Mouse (Mus musculus) embryonic facial prominence, embryonic 12.5 days (tissue): ENCODE measurements around the gene Plekha4. TPM values are rescaled to one million over a fixed set of nuclear protein-coding genes. Genes with fewer than 3 reads are reported as not detected.

Experiments
- ATAC-seq: fragments of 200-750 bp; cut with Nextera tagmentation; 2 replicates; pipeline ENCODE4 v1.8.0; 2017; ENCODE audit not compliant: insufficient number of reproducible peaks, insufficient read depth, low FRiP score, low TSS enrichment
- H3K27ac ChIP-seq: fragments of 300-500 bp; sonication (generic); 2 replicates; pipeline ENCODE4 v1.5.1; 2016; ENCODE audit warnings: mild to moderate bottlenecking
- H3K27me3 ChIP-seq: fragments of 300-500 bp; sonication (generic); 2 replicates; pipeline ENCODE4 v1.6.1; 2016; ENCODE audit warnings: mild to moderate bottlenecking, moderate library complexity
- H3K36me3 ChIP-seq: fragments of 300-500 bp; sonication (generic); 2 replicates; pipeline ENCODE4 v1.6.1; 2016; ENCODE audit warnings: mild to moderate bottlenecking
- H3K4me1 ChIP-seq: fragments of 300-500 bp; sonication (generic); 2 replicates; pipeline ENCODE4 v1.6.1; 2016
- H3K4me2 ChIP-seq: fragments of 300-500 bp; sonication (generic); replicated peaks from 2 replicates; pipeline ENCODE4 v1.6.1; 2016; ENCODE audit warnings: mild to moderate bottlenecking, moderate library complexity
- H3K4me3 ChIP-seq: fragments of 300-500 bp; sonication (generic); 2 replicates; pipeline ENCODE4 v1.5.1; 2016; ENCODE audit warnings: mild to moderate bottlenecking
- H3K9ac ChIP-seq: fragments of 300-500 bp; sonication (generic); 2 replicates; pipeline ENCODE4 v1.6.1; 2016; ENCODE audit warnings: mild to moderate bottlenecking, moderate library complexity
- H3K9me3 ChIP-seq: fragments of 300-500 bp; sonication (generic); 2 replicates; pipeline ENCODE4 v1.6.1; 2016; ENCODE audit warnings: mild to moderate bottlenecking, moderate library complexity
- WGBS: fragments of 180-500 bp; shearing (Covaris S2); methylation state at CpG from one replicate; pipeline ENCODE4 v1.1.7; 2016; 5-methylcytosine and 5-hydroxymethylcytosine counted together
- polyA plus RNA-seq: library from polyadenylated mRNA; unstranded; fragments of >200 nt; fragmentation: Nextera tagmentation; extraction: Ambion mirVana; gene quantifications from 2 replicates; pipeline ENCODE4 v1.2.1, GENCODE M21; 2016

The Plekha4 gene
- polyA plus RNA-seq, 1 experiment from 2014 or later, result 3.0 TPM

- no peaks in the 10 kb centered on the region for H3K27me3 ChIP-seq
- H3K4me3 ChIP-seq, result no peak overlapping the region
- peaks cover 12% of the 10 kb centered on the region for H3K4me1 ChIP-seq
- no peak overlapping the region for H3K9ac ChIP-seq
- no peaks in the 10 kb centered on the region for H3K9me3 ChIP-seq
- H3K4me2 ChIP-seq, result no peak overlapping the region
- no peak overlapping the region for H3K27ac ChIP-seq
- no peak for ATAC-seq
- WGBS, result 83% methylated on average over 15 of the region's 15 CpGs
- H3K36me3 ChIP-seq, result peaks cover 24% of the 10 kb centered on the region
Observed at GRCm38 (mm10) chr7:45574472-45575379, 48.6 kb downstream of the Plekha4 start.

GRCm38 (mm10) chr7:45585923-45586322 is 59.8 kb downstream of the Plekha4 start:
- no peak for ATAC-seq
- Histone ChIP-seq H3K36me3 (peaks cover 23% of the 10 kb centered on the region), H3K4me2 (no peak overlapping the region), H3K27me3 (no peaks in the 10 kb centered on the region), H3K9ac (no peak overlapping the region), H3K4me3 (no peak overlapping the region), H3K27ac (no peak overlapping the region), H3K9me3 (no peaks in the 10 kb centered on the region), H3K4me1 (no peaks in the 10 kb centered on the region)
- 91% methylated on average over 6 of the region's 6 CpGs for WGBS

DNA sequence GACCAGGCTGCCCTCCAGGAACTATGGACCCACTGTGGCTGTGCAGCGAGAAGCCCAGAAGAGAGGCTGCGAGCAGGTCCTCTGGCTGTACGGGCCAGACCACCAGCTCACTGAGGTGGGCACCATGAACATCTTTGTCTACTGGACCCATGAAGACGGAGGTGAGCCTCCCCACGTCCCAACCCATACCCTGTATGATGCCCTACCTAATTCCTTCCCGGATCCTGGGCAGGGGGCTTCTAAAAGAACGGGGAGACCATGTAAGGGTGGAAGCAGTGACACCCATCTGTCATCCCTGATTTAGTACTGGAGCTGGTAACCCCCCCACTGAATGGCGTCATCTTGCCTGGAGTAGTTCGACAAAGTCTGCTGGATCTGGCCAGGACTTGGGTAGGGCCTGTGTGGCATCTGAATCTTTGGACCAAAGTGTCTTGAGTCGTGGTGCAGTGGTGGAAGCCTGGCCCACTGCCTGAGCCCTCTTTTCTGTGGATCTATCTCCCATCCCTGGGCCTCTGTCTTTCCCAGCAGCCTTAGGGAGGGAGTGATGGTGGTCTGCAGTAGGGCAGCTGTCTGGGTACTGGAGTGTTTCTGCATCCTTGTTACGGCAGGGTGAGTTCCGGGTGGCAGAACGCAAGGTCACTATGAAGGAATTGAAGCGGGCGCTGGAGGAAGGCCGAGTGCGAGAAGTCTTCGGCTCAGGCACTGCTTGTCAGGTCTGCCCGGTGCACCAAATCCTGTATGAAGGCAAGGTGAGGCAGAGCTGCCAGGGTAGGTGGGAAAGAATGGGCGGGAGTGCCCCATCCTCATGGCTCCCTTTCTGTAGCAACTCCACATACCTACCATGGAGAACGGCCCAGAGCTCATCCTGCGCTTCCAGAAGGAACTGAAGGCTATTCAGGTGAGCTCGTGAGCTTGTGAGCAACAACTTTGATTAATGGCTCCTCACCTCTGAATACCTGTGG is 61.8 kb downstream of the Plekha4 start:
- WGBS, result 92% methylated on average over 23 of the region's 23 CpGs
- Histone ChIP-seq H3K4me3 (no peak overlapping the region), H3K27ac (no peak overlapping the region), H3K9me3 (no peaks in the 10 kb centered on the region), H3K9ac (no peak overlapping the region), H3K27me3 (no peaks in the 10 kb centered on the region), H3K4me1 (no peaks in the 10 kb centered on the region), H3K36me3 (peaks cover 23% of the 10 kb centered on the region), H3K4me2 (no peak overlapping the region)
- no peak for ATAC-seq

DNA sequence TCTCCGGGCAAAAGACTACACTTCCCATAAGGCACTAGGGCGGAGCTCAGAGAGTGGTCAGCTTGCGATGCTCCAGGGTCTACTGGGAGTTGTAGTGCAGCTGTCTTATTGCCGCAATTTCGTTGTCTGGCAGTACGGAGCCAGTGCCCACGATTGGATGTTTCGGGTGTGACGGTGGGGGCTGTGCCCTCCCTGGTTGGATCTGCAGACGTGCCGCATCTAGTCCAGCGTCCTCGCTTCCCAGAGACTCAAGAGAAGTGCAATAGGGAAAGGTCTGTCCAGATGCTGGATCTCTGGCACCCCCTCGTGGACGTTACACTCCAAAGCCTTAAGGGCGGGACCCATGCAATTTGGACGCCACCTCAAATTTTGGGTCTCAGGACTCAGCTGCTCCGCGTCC is 63.0 kb downstream of the Plekha4 start:
- WGBS, result 3% methylated on average over 19 of the region's 19 CpGs
- Histone ChIP-seq H3K36me3 (peaks cover 22% of the 10 kb centered on the region), H3K4me2 (peak overlapping the region; percentile 46), H3K27ac (0 out of 2 replicates have a peak overlapping the region, but pooled peaks have one; percentile 33), H3K9me3 (no peaks in the 10 kb centered on the region), H3K9ac (no peak overlapping the region), H3K27me3 (no peaks in the 10 kb centered on the region), H3K4me1 (no peaks in the 10 kb centered on the region), H3K4me3 (peak overlapping the region; percentile 27)
- peak; percentile 98 for ATAC-seq

DNA sequence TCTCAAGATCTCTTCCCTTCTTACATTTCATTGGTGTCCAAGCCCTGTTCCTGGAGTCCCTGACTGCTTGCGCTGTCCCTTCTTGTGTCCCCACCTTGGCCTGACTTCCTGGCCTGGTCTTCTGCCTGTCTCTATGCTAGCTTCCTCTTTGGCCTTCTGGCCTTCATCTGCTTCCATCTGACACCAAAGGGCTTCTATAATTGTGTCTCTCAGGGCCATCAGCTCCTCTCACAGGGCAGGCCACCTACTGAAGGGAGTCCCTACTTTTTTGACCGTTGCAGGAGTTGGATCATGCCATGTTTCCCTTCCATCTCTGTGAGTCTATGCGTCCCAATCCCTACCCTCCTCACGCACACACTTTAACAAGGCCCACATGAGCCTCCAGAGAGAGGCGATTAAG is 63.8 kb downstream of the Plekha4 start:
- Histone ChIP-seq H3K9ac (no peak overlapping the region), H3K4me1 (no peaks in the 10 kb centered on the region), H3K36me3 (peaks cover 17% of the 10 kb centered on the region), H3K4me3 (no peak overlapping the region), H3K4me2 (no peak overlapping the region; the same call in 1 of the 2 replicates), H3K27me3 (no peaks in the 10 kb centered on the region), H3K27ac (no peak overlapping the region), H3K9me3 (no peaks in the 10 kb centered on the region)
- ATAC-seq, result no peak
- WGBS, result 94% methylated on average over 5 of the region's 5 CpGs

DNA sequence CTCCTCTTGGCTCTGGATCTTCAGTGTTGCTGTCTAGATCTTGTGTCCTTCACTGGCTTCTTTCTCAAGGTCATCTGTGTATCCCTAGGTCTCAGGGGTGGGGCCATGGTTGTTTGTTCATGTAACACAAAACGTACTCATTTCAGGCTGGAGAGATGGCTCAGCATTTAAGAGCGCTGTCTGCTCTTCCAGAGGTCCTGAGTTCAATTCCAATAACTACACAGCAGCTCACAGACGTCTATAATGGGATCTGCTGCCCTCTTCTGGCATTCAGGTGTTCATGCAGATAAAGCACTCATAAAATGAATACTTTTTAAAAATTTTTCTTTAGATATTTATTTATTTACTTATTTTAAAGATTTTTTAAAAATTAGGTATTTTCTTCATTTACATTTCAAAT is 64.7 kb downstream of the Plekha4 start:
- ATAC-seq, result no peak
- WGBS, result 61% methylated on average over 3 of the region's 3 CpGs
- Histone ChIP-seq H3K4me2 (no peak overlapping the region), H3K4me3 (no peak overlapping the region), H3K9me3 (no peaks in the 10 kb centered on the region), H3K27me3 (no peaks in the 10 kb centered on the region), H3K4me1 (no peaks in the 10 kb centered on the region), H3K36me3 (peaks cover 7% of the 10 kb centered on the region), H3K27ac (no peak overlapping the region), H3K9ac (no peak overlapping the region)

DNA sequence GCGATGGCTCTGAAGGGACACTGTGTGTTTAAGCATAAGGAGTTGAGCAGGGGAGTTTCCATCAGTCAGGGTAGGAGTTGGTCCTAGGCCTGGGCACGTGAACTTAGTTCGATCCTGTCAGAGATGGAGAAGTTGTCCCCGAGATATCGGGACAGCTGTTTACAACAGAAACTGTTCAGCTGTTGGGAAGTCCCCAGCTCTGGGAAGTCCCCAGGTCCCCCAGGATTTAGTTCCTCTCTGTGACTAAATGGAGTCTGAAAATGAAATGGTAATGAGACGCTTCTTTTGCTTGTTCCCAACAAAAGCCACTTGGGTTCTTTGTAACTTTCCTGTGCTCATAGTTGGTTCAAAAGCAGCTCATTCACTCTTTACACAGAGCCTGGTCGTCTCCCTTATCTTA is 65.8 kb downstream of the Plekha4 start:
- H3K27me3 ChIP-seq, result no peaks in the 10 kb centered on the region
- H3K9ac ChIP-seq, result no peak overlapping the region
- WGBS, result 89% methylated on average over 7 of the region's 7 CpGs
- ATAC-seq, result no peak
- H3K36me3 ChIP-seq, result 0 out of 2 replicates have a peak, but pooled peaks cover 3% of the 10 kb centered on the region
- H3K4me3 ChIP-seq, result no peak overlapping the region
- no peak overlapping the region for H3K27ac ChIP-seq
- H3K9me3 ChIP-seq, result no peaks in the 10 kb centered on the region
- no peaks in the 10 kb centered on the region for H3K4me1 ChIP-seq
- no peak overlapping the region for H3K4me2 ChIP-seq

- Histone ChIP-seq H3K9me3 (no peaks in the 10 kb centered on the region), H3K4me3 (no peak overlapping the region), H3K4me2 (no peak overlapping the region), H3K9ac (no peak overlapping the region), H3K27ac (no peak overlapping the region), H3K36me3 (no peaks in the 10 kb centered on the region), H3K4me1 (no peaks in the 10 kb centered on the region), H3K27me3 (no peaks in the 10 kb centered on the region)
- ATAC-seq, result no peak
- WGBS, result 17% methylated on average over 10 of the region's 10 CpGs
Observed at GRCm38 (mm10) chr7:45593118-45593815, 67.1 kb downstream of the Plekha4 start.

DNA sequence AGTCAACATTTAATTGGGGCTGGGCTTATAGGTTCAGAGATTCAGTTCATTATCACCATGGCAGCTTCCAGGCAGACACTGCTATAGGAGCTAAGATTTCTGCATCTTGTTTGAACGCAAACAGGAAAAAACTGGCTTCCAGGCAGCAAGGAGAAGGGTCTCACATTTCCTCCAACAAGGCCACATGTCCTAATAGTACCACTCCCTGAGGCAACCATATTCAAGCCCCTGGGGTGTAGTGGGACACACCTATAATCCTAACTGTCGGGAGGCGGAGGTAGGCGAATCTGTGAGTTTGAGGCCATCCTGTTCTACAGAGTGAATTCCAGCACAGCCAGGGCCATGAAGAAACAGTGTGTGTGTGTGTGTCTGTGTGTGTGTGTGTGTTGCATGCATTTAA is 69.0 kb downstream of the Plekha4 start:
- Histone ChIP-seq H3K36me3 (no peaks in the 10 kb centered on the region), H3K9me3 (no peaks in the 10 kb centered on the region), H3K9ac (no peak overlapping the region), H3K4me3 (no peak overlapping the region), H3K27ac (no peak overlapping the region), H3K4me2 (no peak overlapping the region), H3K27me3 (no peaks in the 10 kb centered on the region), H3K4me1 (no peaks in the 10 kb centered on the region)
- WGBS, result 72% methylated on average over 4 of the region's 4 CpGs
- ATAC-seq, result no peak

GRCm38 (mm10) chr7:45596107-45596506 is 70.0 kb downstream of the Plekha4 start:
- Histone ChIP-seq H3K4me3 (no peak overlapping the region), H3K36me3 (no peaks in the 10 kb centered on the region), H3K27ac (no peak overlapping the region), H3K9ac (no peak overlapping the region), H3K4me1 (no peaks in the 10 kb centered on the region), H3K27me3 (no peaks in the 10 kb centered on the region), H3K9me3 (no peaks in the 10 kb centered on the region), H3K4me2 (no peak overlapping the region)
- no peak for ATAC-seq
- 82% methylated on average over 1 of the region's 1 CpGs for WGBS

GRCm38 (mm10) chr7:45597013-45597412 is 70.9 kb downstream of the Plekha4 start:
- ATAC-seq, result no peak

More at GRCm38 (mm10) chr7:45597013-45597412, 70.9 kb downstream of the Plekha4 start:
- no peak overlapping the region for H3K27ac ChIP-seq
- no peaks in the 10 kb centered on the region for H3K27me3 ChIP-seq
- no peak overlapping the region for H3K4me3 ChIP-seq
- H3K9me3 ChIP-seq, result no peaks in the 10 kb centered on the region
- no peak overlapping the region for H3K9ac ChIP-seq
- WGBS, result 82% methylated on average over 5 of the region's 5 CpGs
- no peaks in the 10 kb centered on the region for H3K4me1 ChIP-seq
- no peak overlapping the region for H3K4me2 ChIP-seq
- no peaks in the 10 kb centered on the region for H3K36me3 ChIP-seq
